Mouse (Mus musculus) limb, embryonic 14.5 days (tissue): ENCODE results near the gene Tollip. TPM values are rescaled to one million over a fixed set of nuclear protein-coding genes. Genes with fewer than 3 reads are reported as not detected.

ENCODE experiments used
- ATAC-seq: fragments of 200-750 bp; cut with Nextera tagmentation; 2 replicates; pipeline ENCODE4 v1.8.0; 2017; ENCODE audit warnings: low read depth, moderate number of reproducible peaks, moderate TSS enrichment; ENCODE audit not compliant: low FRiP score
- DNase-seq: peaks from one replicate; pipeline ENCODE4 v3.0.0-alpha.2; 2015; ENCODE audit warnings: low spot score
- H3K27ac ChIP-seq: fragments of 300-500 bp; sonication (generic); replicated peaks from 2 replicates; pipeline ENCODE4 v1.5.1; 2014; ENCODE audit warnings: low read depth, mild to moderate bottlenecking, low read length, moderate library complexity, mixed read lengths
- H3K27me3 ChIP-seq: fragments of 300-500 bp; sonication (generic); 2 replicates; pipeline ENCODE4 v1.6.1; 2014; ENCODE audit warnings: low read length, mixed read lengths; ENCODE audit not compliant: control insufficient read depth, insufficient read depth
- H3K36me3 ChIP-seq: fragments of 300-500 bp; sonication (generic); 2 replicates; pipeline ENCODE4 v1.6.1; 2014; ENCODE audit warnings: mild to moderate bottlenecking, low read length, moderate library complexity, mixed read lengths; ENCODE audit not compliant: control insufficient read depth, insufficient read depth
- H3K4me1 ChIP-seq: fragments of 300-500 bp; sonication (generic); 2 replicates; pipeline ENCODE4 v1.6.1; 2014; ENCODE audit warnings: antibody characterized with exemption, low read length, mixed read lengths; ENCODE audit not compliant: control insufficient read depth, insufficient read depth
- H3K4me2 ChIP-seq: fragments of 300-500 bp; sonication (generic); replicated peaks from 2 replicates; pipeline ENCODE4 v1.6.1; 2014; ENCODE audit warnings: low read depth, mild to moderate bottlenecking, low read length, moderate library complexity; ENCODE audit not compliant: severe bottlenecking
- H3K4me3 ChIP-seq: fragments of 300-500 bp; sonication (generic); replicated peaks from 2 replicates; pipeline ENCODE4 v1.5.1; 2014; ENCODE audit warnings: low read length
- H3K9ac ChIP-seq: fragments of 300-500 bp; sonication (generic); 2 replicates; pipeline ENCODE4 v1.6.1; 2014; ENCODE audit warnings: mild to moderate bottlenecking, low read depth, low read length, moderate library complexity; ENCODE audit not compliant: severe bottlenecking
- H3K9me3 ChIP-seq: fragments of 300-500 bp; sonication (generic); 2 replicates; pipeline ENCODE4 v1.6.1; 2016; ENCODE audit warnings: low read length; ENCODE audit not compliant: control insufficient read depth
- POLR2A ChIP-seq: fragments of 200-500 bp; IDR thresholded peaks from 2 replicates; pipeline ENCODE4 v1.8.0; 2012; ENCODE audit warnings: inconsistent platforms, mild to moderate bottlenecking, moderate library complexity, borderline replicate concordance; ENCODE audit not compliant: insufficient read depth, insufficient read length; ENCODE audit errors: extremely low read depth
- WGBS: fragments of 180-500 bp; shearing (Covaris S2); extraction: QIAGEN DNeasy Blood & Tissue Kit; methylation state at CpG from one replicate; pipeline ENCODE4 v1.1.7; 2014; 5-methylcytosine and 5-hydroxymethylcytosine counted together
- polyA plus RNA-seq, 2 experiments: library from polyadenylated mRNA; depleted of rRNA in 1 of 2; stranded (reverse) in 1 of 2; unstranded in 1 of 2; fragments of >200 nt; fragmentation: Nextera tagmentation in 1 of 2; extraction: Ambion mirVana in 1 of 2; gene quantifications; 2 replicates each; pipeline versions ENCODE4 v1.2.1 to v1.2.3; 2012 to 2014

Tollip gene
- polyA plus RNA-seq (2012; rRNA removed): 46.0 and 55.8 TPM in 2 replicates
- polyA plus RNA-seq (2014; fragmentation: Nextera tagmentation; extraction: Ambion mirVana): 41.3 and 46.3 TPM in 2 replicates

DNA sequence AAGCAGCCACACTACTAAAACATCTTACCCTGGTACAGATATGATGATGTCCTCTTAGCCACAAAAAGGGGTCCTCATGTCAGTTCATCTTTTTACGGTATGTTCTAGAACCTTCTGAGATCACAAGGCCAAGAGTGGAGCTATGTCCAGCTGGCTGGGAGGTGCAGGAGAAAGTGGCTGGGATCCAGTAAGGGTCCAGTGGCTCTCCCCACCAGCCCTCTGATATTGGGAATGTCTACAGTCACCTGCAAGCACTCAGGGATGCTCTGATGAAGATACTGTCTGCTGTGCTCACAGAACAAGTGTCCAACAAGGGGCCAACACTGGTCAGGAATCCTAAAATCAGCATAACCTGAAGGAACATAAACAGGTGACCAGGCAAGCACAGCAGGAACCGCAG is at the start of gene Tollip:
TSS of gene Tollip (minus strand) at position 101 of the 400 bp plus-strand sequence.
- Histone ChIP-seq H3K36me3 (no peaks in the 10 kb centered on the region), H3K27ac (no peak within 1 kb of the TSS), H3K9ac (no peak within 1 kb of the TSS), H3K9me3 (no peaks in the 10 kb centered on the region), H3K4me2 (no peak within 1 kb of the TSS), H3K4me3 (no peak within 1 kb of the TSS), H3K27me3 (no peaks in the 10 kb centered on the region), H3K4me1 (no peaks in the 10 kb centered on the region)
- no peak for TF ChIP-seq POLR2A
- WGBS: 91% methylated on average over 2 of the region's 2 CpGs
- ATAC-seq (no peak), DNase-seq (no peak)

GRCm38 (mm10) chr7:141966281-141966680 is 48.0 kb upstream of the Tollip start:
- no peak for DNase-seq

DNA sequence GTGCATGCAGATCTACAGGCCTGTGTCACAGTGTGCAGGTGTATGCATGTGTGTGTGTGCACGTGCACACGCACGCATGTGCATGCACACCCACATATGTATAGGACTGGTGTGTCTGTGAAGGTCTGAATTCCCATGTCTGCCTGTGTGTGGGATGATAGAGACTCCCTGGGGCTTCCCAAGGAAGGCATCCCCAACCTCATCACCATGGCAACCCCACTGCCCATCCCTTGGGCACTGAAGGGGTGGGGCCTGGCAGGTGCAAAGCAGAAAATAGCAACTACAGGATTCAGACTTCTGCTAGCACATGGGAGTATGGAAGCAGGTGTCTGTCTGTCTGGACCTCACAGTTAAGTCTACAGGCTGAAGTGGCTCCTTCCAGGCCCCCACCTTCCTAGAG is 44.2 kb upstream of the Tollip start:
- no peaks in the 10 kb centered on the region for H3K27me3 ChIP-seq
- no peak for DNase-seq
- 89% methylated on average over 3 of the region's 3 CpGs for WGBS
- no peaks in the 10 kb centered on the region for H3K4me1 ChIP-seq
- no peak overlapping the region for H3K4me3 ChIP-seq
- ATAC-seq: no peak
- no peak overlapping the region for H3K9ac ChIP-seq
- H3K4me2 ChIP-seq: no peak overlapping the region
- TF ChIP-seq POLR2A: no peak
- H3K36me3 ChIP-seq: no peaks in the 10 kb centered on the region
- H3K27ac ChIP-seq: no peak overlapping the region
- no peaks in the 10 kb centered on the region for H3K9me3 ChIP-seq

More at GRCm38 (mm10) chr7:141966281-141966680, 48.0 kb upstream of the Tollip start:
- no peaks in the 10 kb centered on the region for H3K36me3 ChIP-seq
- H3K9ac ChIP-seq: no peak overlapping the region
- no peak overlapping the region for H3K4me3 ChIP-seq
- no peak for TF ChIP-seq POLR2A
- H3K4me2 ChIP-seq: no peak overlapping the region
- no peaks in the 10 kb centered on the region for H3K27me3 ChIP-seq
- 73% methylated on average over 2 of the region's 2 CpGs for WGBS
- no peak for ATAC-seq
- H3K4me1 ChIP-seq: no peaks in the 10 kb centered on the region
- H3K27ac ChIP-seq: no peak overlapping the region
- H3K9me3 ChIP-seq: no peaks in the 10 kb centered on the region

GRCm38 (mm10) chr7:141961491-141961890 is 43.2 kb upstream of the Tollip start:
- DNase-seq (no peak), ATAC-seq (no peak)
- TF ChIP-seq POLR2A: no peak

GRCm38 (mm10) chr7:141960926-141961325 is 42.6 kb upstream of the Tollip start:
- H3K27me3 ChIP-seq: no peaks in the 10 kb centered on the region
- no peak overlapping the region for H3K4me3 ChIP-seq
- TF ChIP-seq POLR2A: no peak
- no peak overlapping the region for H3K27ac ChIP-seq
- no peaks in the 10 kb centered on the region for H3K4me1 ChIP-seq
- H3K9me3 ChIP-seq: no peaks in the 10 kb centered on the region
- no peaks in the 10 kb centered on the region for H3K36me3 ChIP-seq
- ATAC-seq: no peak
- WGBS: 89% methylated on average over 2 of the region's 2 CpGs
- DNase-seq: no peak
- no peak overlapping the region for H3K9ac ChIP-seq
- H3K4me2 ChIP-seq: no peak overlapping the region

More at GRCm38 (mm10) chr7:141961491-141961890, 43.2 kb upstream of the Tollip start:
- Histone ChIP-seq H3K4me2 (no peak overlapping the region), H3K27ac (no peak overlapping the region), H3K9me3 (no peaks in the 10 kb centered on the region), H3K36me3 (no peaks in the 10 kb centered on the region), H3K9ac (no peak overlapping the region), H3K4me3 (no peak overlapping the region), H3K27me3 (no peaks in the 10 kb centered on the region), H3K4me1 (no peaks in the 10 kb centered on the region)
- 91% methylated on average over 3 of the region's 3 CpGs for WGBS

DNA sequence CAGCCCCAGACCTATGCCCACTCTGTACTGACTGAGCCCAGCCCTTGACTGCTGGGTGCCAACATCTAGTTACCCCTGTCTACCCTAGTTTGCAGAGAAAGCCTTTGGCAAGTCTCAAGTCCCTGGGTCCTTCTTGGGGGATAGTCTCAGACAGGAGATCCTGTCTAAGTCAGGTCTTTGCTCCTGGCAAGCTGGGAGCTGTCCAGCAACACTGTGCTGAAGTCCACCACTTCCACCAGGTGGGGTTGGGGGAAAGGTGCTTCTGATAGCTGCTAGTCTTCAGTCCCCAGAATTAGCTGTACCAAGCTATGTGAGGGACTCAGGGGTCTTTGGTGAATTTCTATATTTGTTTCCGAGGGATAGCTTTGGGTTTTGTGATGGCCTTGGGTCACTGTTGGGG is 40.8 kb upstream of the Tollip start:
- no peaks in the 10 kb centered on the region for H3K4me1 ChIP-seq
- no peak for ATAC-seq
- H3K4me3 ChIP-seq: no peak overlapping the region
- no peak for TF ChIP-seq POLR2A
- no peak overlapping the region for H3K9ac ChIP-seq
- no peak overlapping the region for H3K27ac ChIP-seq
- no peaks in the 10 kb centered on the region for H3K36me3 ChIP-seq
- peak; percentile 49 for DNase-seq
- no peaks in the 10 kb centered on the region for H3K27me3 ChIP-seq
- no peaks in the 10 kb centered on the region for H3K9me3 ChIP-seq
- H3K4me2 ChIP-seq: no peak overlapping the region
- WGBS: 65% methylated on average over 1 of the region's 1 CpGs
